Comparison of ENCODE assay signal across 8 mouse cellular contexts in genomic region chr7:127842001-127842718, GRCm38 (mm10). TPM values are rescaled to one million over a fixed set of nuclear protein-coding genes. Genes with fewer than 3 reads are reported as not detected.
DNase-seq lines count a peak whose midpoint lies in the region; ATAC-seq and TF ChIP-seq lines count a peak whose summit lies in the region.

No protein-coding gene starts in this region.

- under 1% methylated on average over 40 of the region's 40 CpGs for WGBS in forebrain, embryonic 12.5 days
- WGBS in heart, embryonic 16.5 days = under 1% methylated on average over 40 of the region's 40 CpGs
- WGBS in liver, embryonic 16.5 days (ENCODE audit: insufficient replicate concordance) = under 1% methylated on average over 40 of the region's 40 CpGs
- under 1% methylated on average over 40 of the region's 40 CpGs for WGBS in neural tube, embryonic 12.5 days
- under 1% methylated on average over 40 of the region's 40 CpGs for WGBS in stomach, postnatal 0 days

- peak overlapping the region; percentile 5; the same call in 1 of the 2 replicates for H3K27ac ChIP-seq in ES-Bruce4 (ENCODE audit: insufficient read depth, low read length)
- H3K27ac ChIP-seq in forebrain, embryonic 12.5 days = peak overlapping the region; percentile 91
- peak overlapping the region; percentile 85 for H3K27ac ChIP-seq in heart, embryonic 16.5 days (ENCODE audit: low read length)
- peak overlapping the region; percentile 82 for H3K27ac ChIP-seq in liver, embryonic 16.5 days (ENCODE audit: low read length)
- H3K27ac ChIP-seq in neural tube, embryonic 12.5 days = 0 out of 2 replicates have a peak overlapping the region, but pooled peaks have one; percentile 55
- H3K27ac ChIP-seq in stomach, postnatal 0 days (replicated peaks) = peak overlapping the region; percentile 96

- H3K4me1 ChIP-seq in ES-Bruce4 (ENCODE audit: control insufficient read depth, insufficient read depth, low read length) = no peaks in the 10 kb centered on the region
- peaks cover 11% of the 10 kb centered on the region for H3K4me1 ChIP-seq in forebrain, embryonic 12.5 days
- H3K4me1 ChIP-seq in heart, embryonic 16.5 days (ENCODE audit: control insufficient read depth, insufficient read depth, low read length) = peaks cover 6% of the 10 kb centered on the region
- peaks cover 14% of the 10 kb centered on the region for H3K4me1 ChIP-seq in liver, embryonic 16.5 days (ENCODE audit: control insufficient read depth, low read depth, low read length)
- H3K4me1 ChIP-seq in neural tube, embryonic 12.5 days = peaks cover 7% of the 10 kb centered on the region; the same call in 1 of the 2 replicates
- 0 out of 2 replicates have a peak, but pooled peaks cover 5% of the 10 kb centered on the region for H3K4me1 ChIP-seq in stomach, postnatal 0 days (replicated peaks; ENCODE audit: control insufficient read depth, insufficient read depth)

- H3K9ac ChIP-seq in ES-Bruce4 (ENCODE audit: low read depth, poor library complexity, severe bottlenecking) = peak overlapping the region; percentile 73
- peak overlapping the region; percentile 63 for H3K9ac ChIP-seq in forebrain, embryonic 12.5 days
- peak overlapping the region; percentile 94 for H3K9ac ChIP-seq in heart, embryonic 16.5 days (ENCODE audit: low read length)
- H3K9ac ChIP-seq in liver, embryonic 16.5 days (ENCODE audit: low read depth, low read length) = peak overlapping the region; percentile 76
- peak overlapping the region; percentile 58 for H3K9ac ChIP-seq in neural tube, embryonic 12.5 days
- H3K9ac ChIP-seq in stomach, postnatal 0 days (ENCODE audit: low read length) = peak overlapping the region; percentile 76

- H3K9me3 ChIP-seq in ES-Bruce4 (replicated peaks; ENCODE audit: control insufficient read depth, insufficient read depth, low read length, poor library complexity, severe bottlenecking) = no peaks in the 10 kb centered on the region
- no peaks in the 10 kb centered on the region for H3K9me3 ChIP-seq in forebrain, embryonic 12.5 days
- H3K9me3 ChIP-seq in heart, embryonic 16.5 days (replicated peaks; ENCODE audit: control insufficient read depth, low read length) = no peaks in the 10 kb centered on the region
- H3K9me3 ChIP-seq in liver, embryonic 16.5 days (replicated peaks; ENCODE audit: control insufficient read depth, low read length) = no peaks in the 10 kb centered on the region
- no peaks in the 10 kb centered on the region for H3K9me3 ChIP-seq in neural tube, embryonic 12.5 days
- H3K9me3 ChIP-seq in stomach, postnatal 0 days (ENCODE audit: control insufficient read depth, low read length) = no peaks in the 10 kb centered on the region

- no peaks in the 10 kb centered on the region for H3K36me3 ChIP-seq in ES-Bruce4 (ENCODE audit: control insufficient read depth, insufficient read depth, low read length, poor library complexity, severe bottlenecking)
- H3K36me3 ChIP-seq in forebrain, embryonic 12.5 days (replicated peaks) = 0 out of 2 replicates have a peak, but pooled peaks cover 4% of the 10 kb centered on the region
- peaks cover 20% of the 10 kb centered on the region for H3K36me3 ChIP-seq in heart, embryonic 16.5 days (ENCODE audit: control insufficient read depth, insufficient read depth)
- H3K36me3 ChIP-seq in liver, embryonic 16.5 days (ENCODE audit: control insufficient read depth, insufficient read depth) = peaks cover 7% of the 10 kb centered on the region
- no peaks in the 10 kb centered on the region; the same call in 1 of the 2 replicates for H3K36me3 ChIP-seq in neural tube, embryonic 12.5 days
- peaks cover 8% of the 10 kb centered on the region; the same call in 1 of the 2 replicates for H3K36me3 ChIP-seq in stomach, postnatal 0 days (ENCODE audit: control insufficient read depth, insufficient read depth, low read length)

- ATAC-seq in forebrain, embryonic 12.5 days (ENCODE audit: low FRiP score) = peak; percentile 69
- peak; percentile 49 for ATAC-seq in heart, embryonic 16.5 days (replicated peaks; ENCODE audit: extremely low read depth, insufficient read depth, low FRiP score)
- ATAC-seq in liver, embryonic 16.5 days (ENCODE audit: low read depth) = peak; percentile 72
- peak; percentile 61 for ATAC-seq in neural tube, embryonic 12.5 days (ENCODE audit: low FRiP score, low read depth)
- ATAC-seq in stomach, postnatal 0 days (ENCODE audit: low FRiP score, low TSS enrichment) = peak; percentile 66

- peak overlapping the region; percentile 99 for H3K4me2 ChIP-seq in forebrain, embryonic 12.5 days
- H3K4me2 ChIP-seq in heart, embryonic 16.5 days (ENCODE audit: low read depth, low read length) = peak overlapping the region; percentile 67
- H3K4me2 ChIP-seq in liver, embryonic 16.5 days (ENCODE audit: low read depth, low read length) = peak overlapping the region; percentile 98
- H3K4me2 ChIP-seq in neural tube, embryonic 12.5 days (replicated peaks) = peak overlapping the region; percentile 79
- peak overlapping the region; percentile 90 for H3K4me2 ChIP-seq in stomach, postnatal 0 days (replicated peaks; ENCODE audit: low read depth)

- peak; percentile 74 for DNase-seq in c-Kit-positive CD71-positive TER-119-positive erythroid progenitor cells, embryonic 14.5 days (ENCODE audit: low spot score)
- DNase-seq in kidney, postnatal 25 days = peak; percentile 90 to 94
- DNase-seq in stomach, postnatal 0 days (ENCODE audit: low spot score) = peak; percentile 84

- H3K4me3 ChIP-seq in ES-Bruce4 (ENCODE audit: low read depth, low read length) = peak overlapping the region; percentile 75
- peak overlapping the region; percentile 61 for H3K4me3 ChIP-seq in forebrain, embryonic 12.5 days (replicated peaks)
- H3K4me3 ChIP-seq in heart, embryonic 16.5 days (ENCODE audit: low read length) = peak overlapping the region; percentile 81
- peak overlapping the region; percentile 73 for H3K4me3 ChIP-seq in liver, embryonic 16.5 days (ENCODE audit: low read depth, low read length)
- H3K4me3 ChIP-seq in neural tube, embryonic 12.5 days = peak overlapping the region; percentile 55
- peak overlapping the region; percentile 82 for H3K4me3 ChIP-seq in stomach, postnatal 0 days (ENCODE audit: low read depth, low read length)

- TF ChIP-seq POLR2A in ES-Bruce4 (IDR thresholded peaks at IDR 0.05; ENCODE audit: insufficient read depth, low read length) = peak; percentile 55

- TF ChIP-seq EP300 in ES-Bruce4 (IDR thresholded peaks at IDR 0.05; ENCODE audit: insufficient read depth, low read depth, low read length) = no peak
- TF ChIP-seq EP300 in stomach, postnatal 0 days (optimal IDR thresholded peaks at IDR 0.05) = no peak

- TF ChIP-seq CTCF in ES-Bruce4 (IDR thresholded peaks at IDR 0.05; ENCODE audit: low read depth, low read length) = no peak
- TF ChIP-seq CTCF in stomach, postnatal 0 days (IDR thresholded peaks at IDR 0.05; ENCODE audit: low read depth) = no peak

- H3K27me3 ChIP-seq in ES-Bruce4 (ENCODE audit: control insufficient read depth, insufficient read depth, low read length, poor library complexity, severe bottlenecking) = no peaks in the 10 kb centered on the region
- H3K27me3 ChIP-seq in forebrain, embryonic 12.5 days = 0 out of 2 replicates have a peak, but pooled peaks cover 5% of the 10 kb centered on the region
- H3K27me3 ChIP-seq in heart, embryonic 16.5 days (ENCODE audit: control insufficient read depth, insufficient read depth, low read length) = no peaks in the 10 kb centered on the region
- no peaks in the 10 kb centered on the region for H3K27me3 ChIP-seq in liver, embryonic 16.5 days (ENCODE audit: control insufficient read depth, insufficient read depth, low read depth, low read length)
- H3K27me3 ChIP-seq in neural tube, embryonic 12.5 days (replicated peaks) = no peaks in the 10 kb centered on the region
- no peaks in the 10 kb centered on the region for H3K27me3 ChIP-seq in stomach, postnatal 0 days (ENCODE audit: control insufficient read depth, insufficient read depth, low read length)

RNA-seq across cellular contexts. Expression of gene Stx1b, which starts 17.8 kb away (rescaled TPM):
- 6.9 and 8.5 TPM in 2 replicates for polyA plus RNA-seq in ES-Bruce4 (2011; ENCODE audit: insufficient read depth, insufficient read length, low read depth, missing spikeins)
- polyA plus RNA-seq in forebrain, embryonic 12.5 days (2016; fragmentation: Nextera tagmentation; extraction: Ambion mirVana) = 11.5 and 17.3 TPM in 2 replicates
- polyA plus RNA-seq in heart, embryonic 16.5 days (2015; fragmentation: Nextera tagmentation; extraction: Ambion mirVana) = 1.0 and 1.3 TPM in 2 replicates
- polyA plus RNA-seq in liver, embryonic 16.5 days (2015; fragmentation: Nextera tagmentation; extraction: Ambion mirVana) = 0.25 and 0.40 TPM in 2 replicates
- polyA plus RNA-seq in neural tube, embryonic 12.5 days (2016; fragmentation: Nextera tagmentation; extraction: Ambion mirVana) = 19.0 and 19.2 TPM in 2 replicates
- polyA plus RNA-seq in stomach, postnatal 0 days (2015; fragmentation: Nextera tagmentation; extraction: Ambion mirVana) = 0.80 and 1.2 TPM in 2 replicates

RNA-seq across cellular contexts. Expression of gene Stx4a, which starts 18.1 kb away (rescaled TPM):
- 122 and 126 TPM in 2 replicates for polyA plus RNA-seq in ES-Bruce4 (2011; ENCODE audit: insufficient read depth, insufficient read length, low read depth, missing spikeins)
- polyA plus RNA-seq in forebrain, embryonic 12.5 days (2016; fragmentation: Nextera tagmentation; extraction: Ambion mirVana) = 21.3 and 22.3 TPM in 2 replicates
- polyA plus RNA-seq in heart, embryonic 16.5 days (2015; fragmentation: Nextera tagmentation; extraction: Ambion mirVana) = 50.3 and 53.7 TPM in 2 replicates
- 11.8 TPM in 2 replicates for polyA plus RNA-seq in liver, embryonic 16.5 days (2015; fragmentation: Nextera tagmentation; extraction: Ambion mirVana)
- polyA plus RNA-seq in neural tube, embryonic 12.5 days (2016; fragmentation: Nextera tagmentation; extraction: Ambion mirVana) = 19.2 and 19.3 TPM in 2 replicates
- 28.4 and 28.8 TPM in 2 replicates for polyA plus RNA-seq in stomach, postnatal 0 days (2015; fragmentation: Nextera tagmentation; extraction: Ambion mirVana)

RNA-seq across cellular contexts. Expression of gene Zfp646, which starts 33.9 kb away (rescaled TPM):
- 42.5 TPM in 2 replicates for polyA plus RNA-seq in ES-Bruce4 (2011; ENCODE audit: insufficient read depth, insufficient read length, low read depth, missing spikeins)
- polyA plus RNA-seq in forebrain, embryonic 12.5 days (2016; fragmentation: Nextera tagmentation; extraction: Ambion mirVana) = 22.2 and 26.6 TPM in 2 replicates
- polyA plus RNA-seq in heart, embryonic 16.5 days (2015; fragmentation: Nextera tagmentation; extraction: Ambion mirVana) = 6.8 and 7.4 TPM in 2 replicates
- 4.8 and 4.9 TPM in 2 replicates for polyA plus RNA-seq in liver, embryonic 16.5 days (2015; fragmentation: Nextera tagmentation; extraction: Ambion mirVana)
- polyA plus RNA-seq in neural tube, embryonic 12.5 days (2016; fragmentation: Nextera tagmentation; extraction: Ambion mirVana) = 18.1 and 19.5 TPM in 2 replicates
- polyA plus RNA-seq in stomach, postnatal 0 days (2015; fragmentation: Nextera tagmentation; extraction: Ambion mirVana) = 3.6 and 3.8 TPM in 2 replicates

RNA-seq across cellular contexts. Expression of gene Zfp668, which starts 34.5 kb away (rescaled TPM):
- 15.3 and 17.1 TPM in 2 replicates for polyA plus RNA-seq in ES-Bruce4 (2011; ENCODE audit: insufficient read depth, insufficient read length, low read depth, missing spikeins)
- polyA plus RNA-seq in forebrain, embryonic 12.5 days (2016; fragmentation: Nextera tagmentation; extraction: Ambion mirVana) = 33.9 and 38.2 TPM in 2 replicates
- polyA plus RNA-seq in heart, embryonic 16.5 days (2015; fragmentation: Nextera tagmentation; extraction: Ambion mirVana) = 9.1 and 10.4 TPM in 2 replicates
- polyA plus RNA-seq in liver, embryonic 16.5 days (2015; fragmentation: Nextera tagmentation; extraction: Ambion mirVana) = 4.5 and 5.0 TPM in 2 replicates
- polyA plus RNA-seq in neural tube, embryonic 12.5 days (2016; fragmentation: Nextera tagmentation; extraction: Ambion mirVana) = 34.7 and 38.9 TPM in 2 replicates
- 6.5 and 6.6 TPM in 2 replicates for polyA plus RNA-seq in stomach, postnatal 0 days (2015; fragmentation: Nextera tagmentation; extraction: Ambion mirVana)

RNA-seq across cellular contexts. Expression of gene Hsd3b7, which starts 41.8 kb away (rescaled TPM):
- 7.9 and 11.2 TPM in 2 replicates for polyA plus RNA-seq in ES-Bruce4 (2011; ENCODE audit: insufficient read depth, insufficient read length, low read depth, missing spikeins)
- polyA plus RNA-seq in forebrain, embryonic 12.5 days (2016; fragmentation: Nextera tagmentation; extraction: Ambion mirVana) = 7.3 and 7.6 TPM in 2 replicates
- polyA plus RNA-seq in heart, embryonic 16.5 days (2015; fragmentation: Nextera tagmentation; extraction: Ambion mirVana) = 24.5 and 24.9 TPM in 2 replicates
- 72.9 and 80.3 TPM in 2 replicates for polyA plus RNA-seq in liver, embryonic 16.5 days (2015; fragmentation: Nextera tagmentation; extraction: Ambion mirVana)
- 7.8 and 9.0 TPM in 2 replicates for polyA plus RNA-seq in neural tube, embryonic 12.5 days (2016; fragmentation: Nextera tagmentation; extraction: Ambion mirVana)
- 31.7 and 32.3 TPM in 2 replicates for polyA plus RNA-seq in stomach, postnatal 0 days (2015; fragmentation: Nextera tagmentation; extraction: Ambion mirVana)

Comparison
In these comparisons a context has a peak if more than half of its experiments do, and no peak if none do; other contexts are left out.
1. Peak in every context shown above with its lines: DNase-seq, ATAC-seq, H3K4me3 ChIP-seq and H3K27ac ChIP-seq.
2. H3K27ac ChIP-seq: peak in every context shown above with its lines; median percentile 96 in stomach, postnatal 0 days; 91 in forebrain, embryonic 12.5 days; 85 in heart, embryonic 16.5 days; 82 in liver, embryonic 16.5 days; 55 in neural tube, embryonic 12.5 days; 5 in ES-Bruce4.